Mouse (Mus musculus) spleen, adult 2 months (tissue): ENCODE results near the gene Tmem260. TPM values are rescaled to one million over a fixed set of nuclear protein-coding genes. Genes with fewer than 3 reads are reported as not detected.

Experiments used
- DNase-seq, 2 experiments: peaks; one replicate each; pipeline versions ENCODE4 v3.0.0 to v3.0.0-alpha.2; 2012 to 2021; ENCODE audit warnings: low spot score in 2 of 2, low read depth in 1 of 2
- H3K27ac ChIP-seq: fragments of 200-500 bp; 2 replicates; pipeline ENCODE4 v1.5.1; 2012; ENCODE audit warnings: low read length, inconsistent platforms; ENCODE audit not compliant: insufficient read depth
- H3K27me3 ChIP-seq: fragments of 200-500 bp; 2 replicates; pipeline ENCODE4 v1.6.1; 2012; ENCODE audit warnings: mild to moderate bottlenecking, moderate library complexity, low read length, inconsistent platforms; ENCODE audit not compliant: control insufficient read depth, insufficient read depth
- H3K36me3 ChIP-seq: fragments of 200-500 bp; 2 replicates; pipeline ENCODE4 v1.6.1; 2012; ENCODE audit warnings: mild to moderate bottlenecking, low read length, inconsistent platforms; ENCODE audit not compliant: control insufficient read depth, insufficient read depth
- H3K4me1 ChIP-seq: fragments of 200-500 bp; 2 replicates; pipeline ENCODE4 v1.6.1; 2011; ENCODE audit warnings: inconsistent platforms; ENCODE audit not compliant: control insufficient read depth, insufficient read depth, insufficient read length
- H3K4me3 ChIP-seq: fragments of 200-500 bp; 2 replicates; pipeline ENCODE4 v1.5.1; 2011; ENCODE audit warnings: mild to moderate bottlenecking, inconsistent platforms; ENCODE audit not compliant: insufficient read depth, insufficient read length; ENCODE audit errors: extremely low read depth
- CTCF ChIP-seq: fragments of 200-500 bp; IDR thresholded peaks from 2 replicates; pipeline ENCODE4 v1.5.1; 2011; ENCODE audit warnings: mild to moderate bottlenecking, inconsistent platforms; ENCODE audit not compliant: insufficient read depth, insufficient read length, insufficient replicate concordance; ENCODE audit errors: extremely low read depth
- POLR2A ChIP-seq: fragments of 200-500 bp; IDR thresholded peaks from 2 replicates; pipeline ENCODE4 v1.6.1; 2011; ENCODE audit warnings: low read depth, low read length, inconsistent platforms
- WGBS: fragments of 180-500 bp; shearing (Covaris S2); methylation state at CpG from one replicate; pipeline ENCODE4 v1.1.7; 2018; 5-methylcytosine and 5-hydroxymethylcytosine counted together
- polyA plus RNA-seq: library from polyadenylated mRNA; depleted of rRNA; stranded (reverse); fragments of >200 nt; gene quantifications from 2 replicates; pipeline ENCODE4 v1.2.3, GENCODE M21; 2012; rRNA removed

The Tmem260 gene
- polyA plus RNA-seq, 1 experiment, result 8.3 TPM

DNA sequence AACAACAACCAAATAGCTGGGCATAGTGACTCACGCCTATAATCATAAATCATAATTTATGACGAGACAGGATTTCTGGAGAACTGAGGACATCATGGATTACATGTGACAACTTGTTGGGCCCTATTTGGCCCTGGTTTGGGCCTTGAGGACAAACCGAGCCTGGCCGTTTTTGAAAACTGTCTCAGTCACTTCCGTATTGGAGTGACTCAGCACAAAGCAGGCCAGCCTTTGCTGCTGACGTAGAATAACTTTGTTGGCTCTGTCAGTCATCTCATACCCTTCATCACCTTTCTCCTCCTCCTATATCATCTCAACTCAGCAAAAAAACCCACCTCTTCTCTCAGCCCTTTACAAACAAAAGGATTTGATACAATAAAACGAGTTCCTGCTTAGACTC lies 103.8 kb downstream of the Tmem260 start:
- 70% methylated on average over 7 of the region's 7 CpGs for WGBS
- no peak for TF ChIP-seq CTCF
- TF ChIP-seq POLR2A, result no peak
- H3K27me3 ChIP-seq, result no peaks in the 10 kb centered on the region
- no peak overlapping the region for H3K4me3 ChIP-seq
- no peak overlapping the region for H3K27ac ChIP-seq
- H3K36me3 ChIP-seq, result no peaks in the 10 kb centered on the region
- no peaks in the 10 kb centered on the region for H3K4me1 ChIP-seq
- no peak for DNase-seq

DNA sequence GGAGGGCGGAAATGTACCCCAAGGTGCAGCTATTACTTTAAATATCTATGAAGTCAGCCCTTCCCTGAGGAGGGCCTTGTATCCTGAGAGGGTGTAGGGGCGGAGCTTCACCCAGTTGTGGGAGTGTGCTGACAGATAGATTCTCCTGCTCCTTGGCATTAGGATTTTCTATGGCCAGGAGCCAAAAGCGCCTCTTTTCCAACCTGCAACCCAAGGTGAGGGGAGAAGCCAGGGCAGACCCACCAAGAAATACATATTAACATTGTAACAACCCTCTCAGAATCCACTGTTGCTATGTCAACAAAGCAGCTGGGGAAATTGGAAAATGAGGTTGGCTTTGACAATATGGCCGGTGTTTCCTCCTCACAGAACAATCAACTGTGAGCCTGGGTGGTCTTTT lies 107.3 kb downstream of the Tmem260 start:
- H3K4me1 ChIP-seq, result no peaks in the 10 kb centered on the region
- no peak overlapping the region for H3K27ac ChIP-seq
- no peaks in the 10 kb centered on the region for H3K27me3 ChIP-seq
- no peak for DNase-seq
- WGBS, result 88% methylated on average over 4 of the region's 4 CpGs
- TF ChIP-seq CTCF (no peak), POLR2A (no peak)
- H3K4me3 ChIP-seq, result no peak overlapping the region
- H3K36me3 ChIP-seq, result no peaks in the 10 kb centered on the region

DNA sequence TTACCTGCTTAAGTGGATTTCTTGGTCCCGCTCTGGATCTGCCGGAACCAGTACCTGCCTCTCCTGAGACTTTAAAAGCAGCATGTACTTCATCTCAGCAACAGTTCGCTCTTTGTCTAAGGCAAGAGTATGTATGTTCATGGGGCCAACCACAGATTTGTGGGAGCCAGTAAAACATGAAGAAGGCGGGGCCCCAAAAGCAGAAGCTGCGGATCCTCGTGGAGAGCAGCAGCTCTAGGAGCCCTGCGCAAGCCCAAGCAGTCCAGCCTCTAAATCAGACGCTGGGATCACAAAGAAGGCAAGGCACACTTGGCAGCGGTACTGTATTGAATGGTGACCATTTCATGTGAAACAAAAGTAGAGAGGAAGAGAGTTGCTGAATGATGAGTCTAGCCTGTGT lies 107.8 kb downstream of the Tmem260 start:
- 35% methylated on average over 9 of the region's 9 CpGs for WGBS
- Histone ChIP-seq H3K4me3 (no peak overlapping the region), H3K27me3 (no peaks in the 10 kb centered on the region), H3K36me3 (no peaks in the 10 kb centered on the region), H3K27ac (no peak overlapping the region), H3K4me1 (no peaks in the 10 kb centered on the region)
- no peak for TF ChIP-seq POLR2A
- no peak for TF ChIP-seq CTCF
- DNase-seq, result no peak

DNA sequence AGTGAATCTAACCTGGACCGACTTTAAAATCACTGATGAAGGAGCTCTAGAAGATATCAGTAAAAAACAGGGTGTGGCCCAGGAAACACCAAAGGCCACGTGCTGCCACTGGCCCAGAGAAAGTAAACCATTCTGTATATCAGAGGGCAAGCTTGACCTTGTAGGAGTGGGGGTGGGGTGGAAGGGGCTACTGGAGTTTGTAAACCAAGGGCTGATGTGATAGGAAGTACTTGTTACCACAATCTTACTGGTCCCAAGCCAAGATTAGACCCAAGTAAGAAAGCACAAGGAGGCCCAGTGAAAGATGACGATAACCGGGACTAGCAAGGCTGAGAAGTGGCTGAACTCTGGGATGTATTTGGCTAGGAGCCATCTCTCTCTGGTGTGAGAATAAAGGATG lies 113.1 kb downstream of the Tmem260 start:
- H3K4me3 ChIP-seq, result no peak overlapping the region

DNA sequence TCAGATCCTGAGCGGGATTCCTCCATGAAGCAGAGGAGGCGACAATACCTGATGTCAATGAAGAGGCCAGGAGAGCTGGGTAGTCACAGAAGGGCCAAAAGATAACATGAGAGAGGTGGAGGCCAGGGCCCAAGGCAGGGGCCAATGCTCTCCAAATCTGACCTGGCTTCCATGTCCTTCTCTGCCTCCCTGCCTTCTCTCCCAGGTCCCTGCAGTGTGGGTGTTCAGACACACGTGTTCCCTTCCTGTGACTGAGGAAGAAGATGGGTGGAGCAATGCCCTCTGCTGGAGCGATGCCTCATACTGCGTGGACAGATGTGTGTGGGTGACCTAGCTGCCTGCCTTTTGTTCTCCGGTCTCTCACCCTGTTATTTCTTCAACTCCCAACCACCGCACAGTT lies 113.8 kb downstream of the Tmem260 start:
- Histone ChIP-seq H3K4me3 (no peak overlapping the region), H3K27ac (no peak overlapping the region), H3K27me3 (no peaks in the 10 kb centered on the region), H3K4me1 (no peaks in the 10 kb centered on the region), H3K36me3 (no peaks in the 10 kb centered on the region)
- TF ChIP-seq CTCF (no peak), POLR2A (no peak)
- 66% methylated on average over 7 of the region's 7 CpGs for WGBS
- DNase-seq, result no peak

More for the DNA sequence above, 113.1 kb downstream of the Tmem260 start:
- no peaks in the 10 kb centered on the region for H3K4me1 ChIP-seq
- H3K27me3 ChIP-seq, result no peaks in the 10 kb centered on the region
- 57% methylated on average over 4 of the region's 4 CpGs for WGBS
- DNase-seq, result no peak
- H3K36me3 ChIP-seq, result no peaks in the 10 kb centered on the region
- no peak overlapping the region for H3K27ac ChIP-seq
- TF ChIP-seq CTCF (no peak), POLR2A (no peak)

DNA sequence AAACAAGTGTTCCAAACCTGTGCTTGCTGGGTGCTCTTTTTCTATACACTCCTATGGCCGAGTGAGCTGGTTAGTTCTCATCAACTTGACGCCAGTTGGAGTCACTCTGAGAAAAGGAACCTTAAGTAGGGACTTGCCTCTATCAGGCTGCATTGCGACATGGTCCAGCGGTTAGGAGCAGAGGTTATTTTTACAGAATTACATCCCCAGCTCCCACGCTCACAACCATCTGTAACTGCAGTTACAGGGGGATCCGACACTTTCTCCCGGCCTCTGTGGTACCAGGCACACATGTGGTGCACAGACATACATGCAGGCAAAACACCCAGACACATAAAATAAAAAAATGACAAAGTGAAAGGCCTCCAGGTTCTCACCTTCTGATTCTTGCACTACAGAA lies 120.7 kb downstream of the Tmem260 start:
- H3K36me3 ChIP-seq, result no peaks in the 10 kb centered on the region
- H3K4me1 ChIP-seq, result no peaks in the 10 kb centered on the region
- no peak for DNase-seq
- no peak overlapping the region for H3K4me3 ChIP-seq
- TF ChIP-seq POLR2A (no peak), CTCF (no peak)
- WGBS, result 75% methylated on average over 7 of the region's 7 CpGs
- H3K27ac ChIP-seq, result no peak overlapping the region
- H3K27me3 ChIP-seq, result no peaks in the 10 kb centered on the region

Other genes with a start within 250 kb of the Tmem260 start
- not detected in 2 replicates for gene Otx2, start 227.7 kb downstream of the Tmem260 start, polyA plus RNA-seq